Mouse (Mus musculus) limb, embryonic 11.5 days (tissue): ENCODE results near the gene 9330161L09Rik. TPM values are rescaled to one million over a fixed set of nuclear protein-coding genes. Genes with fewer than 3 reads are reported as not detected.
A peak's percentile ranks its signal among the peaks of the same experiment; 100 is the strongest.

Experiments used
- ATAC-seq: fragments of 200-750 bp; cut with Nextera tagmentation; 2 replicates; pipeline ENCODE4 v1.8.0; 2017; ENCODE audit warnings: low read depth; ENCODE audit not compliant: insufficient number of reproducible peaks, low FRiP score, low TSS enrichment
- DNase-seq: peaks from one replicate; pipeline ENCODE4 v3.0.0-alpha.2; 2015; ENCODE audit warnings: low spot score
- H3K27ac ChIP-seq: fragments of 300-500 bp; sonication (generic); replicated peaks from 2 replicates; pipeline ENCODE4 v1.5.1; 2014; ENCODE audit warnings: low read depth, mild to moderate bottlenecking, low read length
- H3K27me3 ChIP-seq: fragments of 300-500 bp; sonication (generic); 2 replicates; pipeline ENCODE4 v1.6.1; 2014; ENCODE audit warnings: mild to moderate bottlenecking, low read length, mixed read lengths; ENCODE audit not compliant: control insufficient read depth, insufficient read depth
- H3K36me3 ChIP-seq: fragments of 300-500 bp; sonication (generic); 2 replicates; pipeline ENCODE4 v1.6.1; 2014; ENCODE audit warnings: mild to moderate bottlenecking, low read length, moderate library complexity, mixed read lengths; ENCODE audit not compliant: control insufficient read depth, insufficient read depth
- H3K4me1 ChIP-seq: fragments of 300-500 bp; sonication (generic); 2 replicates; pipeline ENCODE4 v1.6.1; 2014; ENCODE audit warnings: low read length, mixed read lengths; ENCODE audit not compliant: control insufficient read depth, insufficient read depth
- H3K4me2 ChIP-seq: fragments of 300-500 bp; sonication (generic); 2 replicates; pipeline ENCODE4 v1.6.1; 2014; ENCODE audit warnings: low read depth, mild to moderate bottlenecking, moderate library complexity; ENCODE audit not compliant: severe bottlenecking
- H3K4me3 ChIP-seq: fragments of 300-500 bp; sonication (generic); 2 replicates; pipeline ENCODE4 v1.5.1; 2014; ENCODE audit warnings: low read depth, low read length
- H3K9ac ChIP-seq: fragments of 300-500 bp; sonication (generic); 2 replicates; pipeline ENCODE4 v1.6.1; 2014; ENCODE audit warnings: mild to moderate bottlenecking, low read length
- H3K9me3 ChIP-seq: fragments of 300-500 bp; sonication (generic); 2 replicates; pipeline ENCODE4 v1.6.1; 2016; ENCODE audit warnings: low read length; ENCODE audit not compliant: control insufficient read depth
- WGBS: fragments of 180-500 bp; shearing (Covaris S2); extraction: QIAGEN DNeasy Blood & Tissue Kit; methylation state at CpG from one replicate; pipeline ENCODE4 v1.1.7; 2014; 5-methylcytosine and 5-hydroxymethylcytosine counted together
- polyA plus RNA-seq: library from polyadenylated mRNA; unstranded; fragments of >200 nt; fragmentation: Nextera tagmentation; extraction: Ambion mirVana; gene quantifications from 2 replicates; pipeline ENCODE4 v1.2.1, GENCODE M21; 2014

Gene 9330161L09Rik
- polyA plus RNA-seq, 1 experiment from 2014 or later, result 1.0 TPM

DNA sequence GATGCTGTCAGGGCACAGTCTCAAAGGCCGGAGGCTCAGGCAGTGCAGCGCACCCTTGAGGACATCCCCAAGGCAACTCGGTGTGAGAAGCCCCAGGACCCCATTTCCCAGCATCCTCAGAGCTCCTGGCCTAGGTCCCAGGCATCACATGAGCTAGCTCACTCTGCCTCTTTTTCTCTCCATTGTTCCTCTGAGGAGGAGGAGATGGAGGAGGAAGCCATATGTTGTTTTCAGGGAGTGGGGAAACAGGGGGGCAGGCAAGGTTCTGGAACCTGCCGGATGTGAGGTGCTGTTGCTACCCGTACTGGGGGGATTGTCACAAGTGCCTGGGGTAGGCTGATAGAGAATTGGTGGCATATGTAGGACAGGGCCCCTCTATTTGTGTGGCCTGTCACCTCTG, 31.5 kb downstream of the 9330161L09Rik start:
- H3K36me3 ChIP-seq, result no peaks in the 10 kb centered on the region
- no peak overlapping the region for H3K27ac ChIP-seq
- no peak overlapping the region for H3K4me3 ChIP-seq
- H3K9ac ChIP-seq, result no peak overlapping the region
- 70% methylated on average over 5 of the region's 5 CpGs for WGBS
- H3K4me1 ChIP-seq, result no peaks in the 10 kb centered on the region
- ATAC-seq, result no peak
- H3K27me3 ChIP-seq, result no peaks in the 10 kb centered on the region
- no peaks in the 10 kb centered on the region for H3K9me3 ChIP-seq
- DNase-seq, result no peak
- H3K4me2 ChIP-seq, result no peak overlapping the region

- no peak overlapping the region for H3K9ac ChIP-seq
- H3K9me3 ChIP-seq, result no peaks in the 10 kb centered on the region
- H3K27me3 ChIP-seq, result no peaks in the 10 kb centered on the region
- no peak for ATAC-seq
- no peak overlapping the region for H3K4me2 ChIP-seq
- no peaks in the 10 kb centered on the region for H3K4me1 ChIP-seq
- 76% methylated on average over 8 of the region's 8 CpGs for WGBS
- H3K27ac ChIP-seq, result no peak overlapping the region
- no peak overlapping the region for H3K4me3 ChIP-seq
- DNase-seq, result no peak
- no peaks in the 10 kb centered on the region for H3K36me3 ChIP-seq
Observed at GRCm38 (mm10) chr12:103373530-103374236, 33.9 kb downstream of the 9330161L09Rik start.

DNA sequence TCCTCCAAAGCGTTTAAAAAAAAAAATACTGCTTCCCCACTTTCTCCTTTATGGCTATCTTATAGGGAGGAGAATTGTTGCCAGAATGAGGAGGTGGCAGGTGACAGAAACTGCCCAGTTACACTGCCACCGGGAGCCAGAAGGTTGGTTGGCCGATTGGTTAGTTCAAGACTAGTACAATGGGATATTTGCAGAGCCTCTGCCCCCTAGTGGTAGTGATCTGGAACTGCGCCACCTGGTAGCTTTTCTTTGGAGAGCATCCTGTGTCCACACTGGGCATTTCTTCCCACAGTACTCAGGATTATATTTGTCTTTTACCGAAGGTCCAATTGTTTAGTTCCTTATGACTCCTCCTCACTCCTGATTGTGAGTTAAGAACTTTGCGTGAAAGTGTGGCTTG, 35.9 kb downstream of the 9330161L09Rik start:
- 32% methylated on average over 6 of the region's 6 CpGs for WGBS
- H3K4me3 ChIP-seq, result no peak overlapping the region
- H3K4me2 ChIP-seq, result no peak overlapping the region
- ATAC-seq (no peak), DNase-seq (peak; percentile 76)
- no peaks in the 10 kb centered on the region for H3K9me3 ChIP-seq
- no peaks in the 10 kb centered on the region for H3K36me3 ChIP-seq
- H3K4me1 ChIP-seq, result no peaks in the 10 kb centered on the region
- no peak overlapping the region for H3K27ac ChIP-seq
- no peaks in the 10 kb centered on the region for H3K27me3 ChIP-seq
- H3K9ac ChIP-seq, result no peak overlapping the region

DNA sequence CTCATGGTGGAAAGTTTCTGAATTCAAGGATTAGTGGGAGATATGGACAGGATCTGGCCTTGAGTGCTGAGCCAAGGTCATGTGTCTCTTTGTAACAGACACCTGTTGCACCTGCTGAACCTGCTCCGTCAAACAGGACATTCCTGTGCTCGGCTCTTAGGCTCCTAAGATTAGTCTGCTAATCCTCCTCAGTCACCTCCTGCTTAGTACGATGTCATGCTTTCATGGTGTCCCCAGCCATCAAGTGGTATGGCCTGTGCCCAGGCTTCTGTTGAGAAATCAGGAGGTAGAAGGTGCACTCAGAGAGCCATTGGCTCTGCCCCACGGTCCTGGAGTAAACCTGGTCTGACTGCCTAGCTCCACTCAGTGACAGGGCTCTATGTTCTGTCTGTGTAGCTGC, 36.8 kb downstream of the 9330161L09Rik start:
- Histone ChIP-seq H3K4me3 (no peak overlapping the region), H3K36me3 (no peaks in the 10 kb centered on the region), H3K4me2 (no peak overlapping the region), H3K9me3 (no peaks in the 10 kb centered on the region), H3K27ac (no peak overlapping the region), H3K27me3 (no peaks in the 10 kb centered on the region), H3K4me1 (no peaks in the 10 kb centered on the region), H3K9ac (no peak overlapping the region)
- DNase-seq (no peak), ATAC-seq (no peak)
- 86% methylated on average over 4 of the region's 4 CpGs for WGBS

GRCm38 (mm10) chr12:103368777-103369176, 38.8 kb downstream of the 9330161L09Rik start:
- H3K9me3 ChIP-seq, result no peaks in the 10 kb centered on the region
- no peaks in the 10 kb centered on the region for H3K36me3 ChIP-seq
- DNase-seq (no peak), ATAC-seq (no peak)
- H3K27me3 ChIP-seq, result no peaks in the 10 kb centered on the region
- WGBS, result 42% methylated on average over 2 of the region's 2 CpGs
- H3K4me2 ChIP-seq, result no peak overlapping the region
- H3K9ac ChIP-seq, result no peak overlapping the region
- no peak overlapping the region for H3K27ac ChIP-seq
- no peaks in the 10 kb centered on the region for H3K4me1 ChIP-seq
- no peak overlapping the region for H3K4me3 ChIP-seq

DNA sequence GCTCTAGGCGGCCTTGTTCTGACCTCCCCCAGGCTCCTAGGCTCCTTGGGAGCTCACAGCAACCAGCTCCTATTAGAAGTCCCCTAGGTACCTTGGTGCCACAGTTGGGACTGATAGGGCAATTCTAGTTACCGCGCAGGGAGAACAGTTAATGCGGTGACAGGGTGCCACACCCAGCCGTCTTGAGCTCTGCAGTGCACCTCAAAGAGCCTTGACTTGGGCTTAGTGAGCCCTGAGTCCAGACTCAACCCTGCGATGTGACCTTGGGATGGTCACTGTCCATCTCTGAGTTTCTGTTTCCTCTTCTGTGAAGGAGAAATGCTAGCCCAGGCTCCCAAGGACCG, 39.3 kb downstream of the 9330161L09Rik start:
- H3K4me2 ChIP-seq, result no peak overlapping the region
- no peak overlapping the region for H3K9ac ChIP-seq
- no peaks in the 10 kb centered on the region for H3K27me3 ChIP-seq
- H3K9me3 ChIP-seq, result no peaks in the 10 kb centered on the region
- 75% methylated on average over 7 of the region's 7 CpGs for WGBS
- no peak for DNase-seq
- no peak overlapping the region for H3K27ac ChIP-seq
- H3K36me3 ChIP-seq, result no peaks in the 10 kb centered on the region
- no peak overlapping the region for H3K4me3 ChIP-seq
- no peak for ATAC-seq
- H3K4me1 ChIP-seq, result no peaks in the 10 kb centered on the region

DNA sequence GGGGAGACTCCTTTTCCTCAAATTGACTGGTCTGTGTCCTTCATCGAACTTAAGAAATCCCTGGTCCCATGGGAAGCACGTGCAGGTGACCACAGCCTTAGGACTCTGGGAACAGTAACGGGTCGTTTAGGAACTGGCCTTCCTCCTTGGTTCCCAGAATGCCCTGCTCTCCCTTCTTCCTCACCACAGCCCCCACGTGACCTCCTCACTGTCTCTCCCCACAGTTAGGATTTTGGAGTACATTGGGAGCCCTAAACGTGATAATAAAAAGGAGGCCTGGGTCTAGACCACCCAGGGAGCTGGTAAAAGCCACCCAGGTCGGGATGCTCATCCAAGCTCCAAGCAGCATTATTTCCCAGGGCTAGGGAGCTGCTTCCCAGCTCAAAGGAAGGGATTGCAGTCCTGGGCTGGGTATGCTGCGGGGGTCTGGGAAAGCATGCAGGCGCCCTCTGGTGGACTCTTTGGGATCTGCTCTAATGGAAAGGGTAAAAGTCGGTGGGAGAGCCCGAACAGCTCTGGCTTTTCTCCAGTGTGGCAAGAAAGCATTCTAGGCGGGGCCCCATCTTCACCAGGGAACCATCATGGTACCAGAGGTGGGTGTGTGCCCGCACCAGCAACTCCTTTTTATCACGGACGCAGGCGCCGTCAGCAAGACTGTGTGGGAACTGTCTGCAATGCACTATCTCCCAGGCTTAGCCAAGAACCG, 39.8 kb downstream of the 9330161L09Rik start:
- no peaks in the 10 kb centered on the region for H3K27me3 ChIP-seq
- DNase-seq (peak; percentile 91), ATAC-seq (peak; percentile 68; the same call in 1 of the 2 replicates)
- H3K4me1 ChIP-seq, result no peaks in the 10 kb centered on the region
- H3K9ac ChIP-seq, result no peak overlapping the region
- H3K9me3 ChIP-seq, result no peaks in the 10 kb centered on the region
- H3K4me3 ChIP-seq, result no peak overlapping the region
- H3K27ac ChIP-seq, result no peak overlapping the region
- H3K36me3 ChIP-seq, result no peaks in the 10 kb centered on the region
- H3K4me2 ChIP-seq, result no peak overlapping the region
- 18% methylated on average over 18 of the region's 18 CpGs for WGBS

DNA sequence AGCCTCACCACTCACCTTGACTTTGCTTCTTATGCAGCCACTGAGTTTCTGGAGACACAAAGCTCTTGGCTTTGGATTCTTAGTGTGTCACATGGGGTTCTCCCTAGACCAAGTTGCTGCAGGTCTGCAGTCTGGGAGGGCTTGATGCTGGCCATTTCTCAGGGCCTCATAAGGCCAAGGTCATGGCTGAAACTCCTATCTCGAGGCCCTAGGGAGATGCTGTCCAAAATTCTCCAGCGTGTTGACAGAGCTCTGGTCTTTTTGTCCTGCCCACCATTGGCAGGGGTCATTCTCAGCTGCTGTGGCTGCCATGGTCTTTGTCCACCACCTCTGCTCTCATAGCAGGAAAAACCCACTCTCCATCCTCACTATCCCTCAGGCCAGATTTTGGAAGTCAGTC, 40.4 kb downstream of the 9330161L09Rik start:
- no peaks in the 10 kb centered on the region for H3K27me3 ChIP-seq
- H3K36me3 ChIP-seq, result no peaks in the 10 kb centered on the region
- H3K4me2 ChIP-seq, result no peak overlapping the region
- H3K4me3 ChIP-seq, result no peak overlapping the region
- DNase-seq (no peak), ATAC-seq (no peak)
- H3K27ac ChIP-seq, result no peak overlapping the region
- no peaks in the 10 kb centered on the region for H3K4me1 ChIP-seq
- H3K9me3 ChIP-seq, result no peaks in the 10 kb centered on the region
- H3K9ac ChIP-seq, result no peak overlapping the region
- 78% methylated on average over 2 of the region's 2 CpGs for WGBS
